Mouse (Mus musculus) cerebellum, adult 11-12 months (tissue): ENCODE measurements around the gene Cox17.

Experiments
- DNase-seq: peaks from one replicate; pipeline ENCODE4 v3.0.0; 2022

Gene Cox17

DNA sequence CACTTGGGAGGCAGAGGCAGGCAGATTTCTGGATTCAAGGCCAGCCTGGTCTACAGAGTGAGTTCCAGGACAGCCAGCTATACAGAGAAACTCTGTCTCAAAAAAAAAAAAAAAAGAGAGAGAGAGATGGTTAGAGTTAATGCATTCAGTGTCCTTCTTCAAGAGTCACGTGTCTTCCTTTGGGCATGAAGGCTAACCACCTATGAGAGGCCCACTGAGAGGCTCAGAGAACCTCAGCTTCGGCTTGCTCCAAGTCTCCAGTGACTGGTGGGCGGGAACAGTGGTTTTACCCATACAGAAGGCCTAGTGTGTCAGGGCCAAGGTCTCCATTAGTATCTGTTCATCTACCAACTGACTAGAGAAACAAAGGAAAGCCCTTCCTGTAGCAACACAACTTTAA, 52.3 kb downstream of the Cox17 start:
- no peak for DNase-seq

DNA sequence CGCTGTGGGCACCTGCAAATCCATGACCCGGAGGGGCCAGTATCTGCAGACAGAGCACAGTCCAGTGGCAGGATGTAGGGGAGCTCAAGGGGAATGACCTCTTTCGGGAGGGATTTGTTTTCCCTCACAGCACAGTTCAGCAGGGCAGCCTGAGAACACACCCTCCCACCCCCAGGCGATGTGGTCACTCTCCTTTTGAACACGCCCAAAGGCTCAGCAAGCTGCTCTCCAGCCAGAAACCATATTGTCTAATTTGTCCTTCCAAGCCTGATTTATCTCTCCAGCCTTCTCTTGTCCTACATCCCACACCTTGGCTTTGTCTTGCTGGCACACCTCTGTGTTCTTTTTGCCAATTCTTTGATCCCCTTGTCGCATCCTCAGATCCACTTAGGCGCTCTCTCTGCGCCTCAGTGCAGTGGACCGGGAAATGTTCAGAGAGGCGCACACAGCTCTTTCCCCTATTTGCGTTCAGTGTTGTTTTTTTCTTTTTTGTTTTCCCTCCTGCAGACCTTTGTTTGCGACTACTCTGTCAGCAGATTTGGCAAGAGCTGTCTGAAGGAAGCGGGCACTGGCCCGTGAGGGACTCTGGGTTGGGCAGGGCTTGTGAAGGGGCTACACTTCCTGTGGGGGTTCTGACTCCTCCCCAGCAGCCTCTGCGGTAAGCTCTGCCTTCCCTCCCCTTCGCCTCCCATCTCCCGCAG, 52.9 kb downstream of the Cox17 start:
- no peak for DNase-seq

DNA sequence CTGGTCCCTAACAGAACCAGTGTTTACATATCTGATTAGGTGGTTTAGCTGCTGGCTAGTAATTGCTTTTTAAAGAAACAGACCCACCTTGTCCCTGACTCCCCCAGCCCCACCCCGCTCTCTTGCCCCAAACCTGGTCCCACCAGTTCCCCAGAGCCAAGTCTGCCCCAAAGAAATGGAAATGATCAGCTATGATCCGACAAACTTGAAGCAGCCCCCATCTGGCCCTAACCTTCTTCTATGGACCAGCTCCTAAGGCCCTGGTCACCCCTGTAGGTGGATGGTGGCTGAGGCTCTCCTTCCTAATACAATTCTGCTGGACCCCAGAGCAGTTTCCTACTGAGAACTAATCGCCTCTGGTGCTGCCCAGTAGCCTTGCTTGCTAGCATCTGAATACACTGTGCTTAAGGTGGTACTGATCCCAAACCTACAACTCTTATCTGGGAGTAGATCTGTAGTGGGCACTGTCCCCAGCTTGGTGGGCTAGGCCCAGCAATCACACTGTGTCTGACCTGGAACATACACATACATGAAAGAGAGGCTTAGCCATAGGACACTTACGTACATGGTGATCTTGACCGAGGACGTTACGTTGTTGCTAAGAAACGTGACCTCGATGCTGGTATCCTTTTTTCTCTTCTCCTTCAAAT, 53.6 kb downstream of the Cox17 start:
- no peak for DNase-seq

DNA sequence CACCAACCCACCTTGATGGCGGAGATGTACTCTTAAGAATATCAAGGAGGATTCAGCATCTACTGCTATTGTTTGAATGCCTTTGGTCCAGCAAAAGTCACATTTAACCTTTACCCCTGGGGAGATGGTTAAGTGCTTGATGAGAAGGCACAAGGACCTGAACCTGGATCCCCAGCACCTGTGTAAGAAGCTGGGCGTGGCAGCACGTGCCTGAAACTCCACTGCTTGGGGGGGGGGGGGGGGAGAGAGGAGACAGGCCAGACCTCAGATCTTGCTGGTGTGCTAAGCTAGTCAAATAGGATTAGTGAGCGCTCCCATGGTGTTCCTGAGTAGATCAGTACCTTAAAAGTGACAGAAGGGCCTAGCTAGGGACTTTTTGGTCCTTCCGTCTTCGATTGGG, 54.7 kb downstream of the Cox17 start:
- DNase-seq, result no peak
